Mouse (Mus musculus) neural tube, embryonic 10.5 days (tissue): ENCODE measurements around the gene Slc35e2.
A peak's percentile ranks its signal among the peaks of the same experiment; 100 is the strongest.
"Not testable (repeated sequence)": the region's sequence is repeated elsewhere in the genome, so short reads cannot be mapped to it uniquely, and the experiment has no call there.

Source experiments
- DNase-seq: peaks from one replicate; pipeline ENCODE4 v3.0.0-alpha.2; 2017; ENCODE audit warnings: low spot score; ENCODE audit errors: extremely low spot score

The Slc35e2 gene

DNA sequence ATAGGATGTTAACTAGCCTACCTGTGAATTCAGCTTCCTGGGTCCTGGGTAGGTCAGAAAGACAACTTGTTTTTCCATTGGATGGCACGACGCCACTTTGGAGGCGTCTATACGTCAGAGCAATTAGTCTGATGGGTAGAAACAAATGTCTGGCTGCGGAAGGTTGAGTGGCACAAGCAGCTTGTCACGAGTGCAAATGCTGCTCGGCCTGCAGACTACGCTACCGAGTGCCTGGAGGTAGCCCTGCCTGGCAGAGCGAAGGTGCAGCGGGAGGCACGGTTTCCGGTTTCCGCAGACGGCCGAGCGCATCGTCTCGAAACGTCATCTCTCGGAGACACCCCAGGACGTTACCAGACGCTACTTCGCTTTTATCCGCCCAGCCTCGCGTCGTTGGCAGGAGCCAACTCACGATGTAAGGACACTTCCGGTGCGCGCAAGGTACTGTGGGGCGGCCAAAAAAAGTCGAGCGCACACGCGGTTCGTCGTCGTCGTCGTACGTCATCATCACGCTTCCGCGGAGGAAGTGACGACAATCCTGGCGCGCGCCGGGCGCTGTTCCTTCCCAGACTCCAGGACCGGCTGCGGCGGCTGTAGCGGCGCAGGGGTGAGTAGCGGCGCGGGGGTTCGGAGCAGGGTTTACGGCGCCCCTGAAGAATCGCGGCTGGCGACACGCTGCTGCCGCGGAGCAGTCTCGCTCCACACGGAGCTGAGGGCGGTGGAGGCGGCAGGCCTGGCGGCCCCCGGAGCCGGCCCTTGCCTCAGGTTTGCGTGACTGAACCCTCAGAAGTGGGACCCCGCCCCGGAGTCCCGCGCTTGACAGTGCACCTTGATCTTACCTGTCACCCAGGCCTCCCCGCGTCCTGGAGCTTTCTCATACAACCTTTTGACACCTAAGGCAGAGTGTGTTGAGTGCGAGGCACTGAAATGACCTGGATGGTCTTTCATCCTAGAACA is 23.4 kb downstream of the Slc35e2 start, which contains the start of gene Cdk11b:
Cdk11b (plus strand) TSS at position 517 of the 954 bp plus-strand sequence.
- peak; percentile 96 for DNase-seq

DNA sequence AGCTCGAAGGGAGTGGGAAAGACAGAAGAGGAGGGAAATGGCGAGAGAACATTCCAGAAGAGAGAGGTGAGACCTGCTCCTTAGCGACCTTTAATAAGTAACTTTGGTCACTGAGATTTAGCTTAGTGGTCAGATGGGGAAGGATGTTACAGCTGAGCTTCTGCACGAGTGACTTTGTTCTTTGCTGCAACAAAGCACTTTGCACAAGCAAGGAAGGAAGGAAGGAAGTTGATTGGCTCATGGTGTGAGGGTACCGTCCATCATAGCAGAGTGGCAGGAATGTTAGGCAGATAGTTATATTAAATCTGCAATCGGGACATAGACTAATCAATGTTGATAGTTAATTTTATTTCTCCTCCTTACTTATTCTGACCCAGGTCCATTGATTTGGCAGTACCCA is 29.1 kb downstream of the Slc35e2 start:
- DNase-seq, result no peak

DNA sequence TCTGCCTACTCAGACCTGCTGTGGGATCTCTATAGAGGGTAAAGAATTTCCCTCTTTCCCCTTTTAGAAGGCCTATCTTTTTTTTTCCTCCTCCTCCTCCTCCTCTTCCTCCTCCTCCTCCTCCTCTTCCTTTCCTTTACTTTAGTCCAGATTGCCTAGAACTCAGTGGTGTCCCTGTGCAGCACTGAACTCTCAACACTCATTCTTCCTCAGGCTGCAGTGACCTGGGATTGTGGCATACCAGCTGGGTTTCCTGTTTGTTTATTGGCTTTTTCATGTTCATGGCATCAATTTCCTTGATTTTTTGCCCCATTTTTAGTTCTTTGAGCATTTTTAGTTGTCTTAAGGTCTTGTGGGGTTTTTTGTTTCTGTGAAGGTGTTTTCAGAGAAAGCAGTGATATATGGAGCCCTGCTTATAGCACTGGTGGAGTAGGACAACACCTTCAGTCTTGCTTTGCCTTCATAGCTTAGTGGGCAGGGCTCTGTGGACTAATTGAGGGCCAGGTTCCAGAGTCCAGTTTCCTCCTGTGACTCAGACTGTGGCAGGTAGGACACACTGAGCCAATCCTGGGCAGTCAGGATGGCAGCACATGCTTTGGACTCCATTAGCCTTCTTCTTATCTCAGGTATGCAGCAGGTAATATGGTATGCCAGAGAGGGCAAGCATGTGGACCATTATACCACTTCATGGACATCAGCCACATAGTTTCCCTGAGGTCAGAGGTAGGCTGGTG is 34.7 kb downstream of the Slc35e2 start:
- DNase-seq, result no peak

DNA sequence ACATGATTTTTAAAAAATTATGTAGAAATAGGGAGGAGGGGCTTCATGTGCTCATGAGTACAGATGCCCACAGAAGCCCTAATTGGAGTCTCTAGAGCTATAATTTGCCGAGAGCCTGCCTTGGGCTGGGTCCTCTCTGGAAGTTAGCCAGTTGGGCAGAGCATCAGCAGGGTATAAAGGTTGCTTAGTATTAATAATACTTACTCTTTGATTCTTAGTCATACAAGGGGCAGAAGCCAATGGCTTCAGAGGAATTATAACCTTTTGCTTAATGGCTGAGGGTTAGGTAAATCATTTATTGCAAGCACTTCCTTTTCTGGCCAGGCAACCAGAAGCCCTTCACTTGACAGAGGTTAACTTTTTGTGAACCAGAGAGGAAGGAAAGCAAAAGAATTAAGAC is 42.3 kb downstream of the Slc35e2 start:
- DNase-seq, result no peak

DNA sequence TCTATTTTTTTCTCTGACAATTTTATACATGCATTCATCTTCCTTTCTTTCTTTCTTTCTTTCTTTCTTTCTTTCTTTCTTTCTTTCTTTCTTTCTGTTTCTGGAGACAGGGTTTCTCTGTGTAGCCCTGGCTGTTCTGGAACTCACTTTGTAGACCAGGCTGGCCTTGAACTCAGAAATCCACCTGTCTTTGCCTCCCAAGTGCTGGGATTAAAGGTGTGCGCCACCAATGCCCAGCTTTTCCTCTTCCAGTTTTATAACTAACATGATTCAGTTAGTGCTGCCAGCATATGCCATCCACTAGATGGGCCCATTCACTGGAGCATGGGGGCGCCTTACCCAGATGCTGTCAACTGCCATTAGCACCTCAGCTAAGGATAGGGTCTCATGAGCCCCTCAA is 44.1 kb downstream of the Slc35e2 start, which contains the start of gene Gm10563:
Gm10563 (minus strand) TSS at position 101 of the 400 bp plus-strand sequence.
- not testable (repeated sequence) for DNase-seq

DNA sequence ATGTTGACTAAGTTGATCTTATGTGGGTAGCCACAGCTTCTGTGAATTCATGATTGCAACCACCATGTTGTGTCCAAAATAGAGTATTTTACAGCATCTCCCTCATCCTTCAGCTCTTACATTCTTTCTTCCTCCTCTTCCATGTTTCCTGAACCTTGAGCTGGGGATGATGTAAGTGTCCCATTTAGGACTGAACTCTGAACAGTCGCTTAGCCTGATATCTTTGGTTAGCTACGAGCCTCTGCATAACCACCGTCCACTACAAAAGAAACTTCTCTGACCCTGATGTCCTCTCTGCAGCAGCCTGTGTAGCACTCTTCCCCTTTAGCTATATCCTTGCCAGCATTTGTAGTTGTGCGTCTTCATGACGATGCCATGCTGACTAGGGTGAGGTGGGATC is 44.5 kb downstream of the Slc35e2 start:
- no peak for DNase-seq

DNA sequence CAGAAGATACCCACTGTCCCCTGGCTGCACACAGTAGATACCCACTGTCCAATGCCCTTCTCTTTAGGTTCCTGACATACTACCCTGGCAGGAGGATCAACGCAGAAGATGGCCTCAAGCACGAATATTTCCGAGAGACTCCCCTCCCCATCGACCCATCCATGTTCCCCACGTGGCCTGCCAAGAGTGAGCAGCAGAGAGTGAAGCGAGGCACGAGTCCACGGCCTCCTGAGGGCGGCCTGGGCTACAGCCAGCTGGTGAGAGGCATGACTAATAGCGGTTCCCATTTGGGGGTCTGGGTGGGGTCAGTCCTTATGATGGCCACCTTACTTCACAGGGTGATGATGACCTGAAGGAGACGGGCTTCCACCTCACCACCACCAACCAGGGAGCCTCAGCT is 48.1 kb downstream of the Slc35e2 start:
- no peak for DNase-seq

DNA sequence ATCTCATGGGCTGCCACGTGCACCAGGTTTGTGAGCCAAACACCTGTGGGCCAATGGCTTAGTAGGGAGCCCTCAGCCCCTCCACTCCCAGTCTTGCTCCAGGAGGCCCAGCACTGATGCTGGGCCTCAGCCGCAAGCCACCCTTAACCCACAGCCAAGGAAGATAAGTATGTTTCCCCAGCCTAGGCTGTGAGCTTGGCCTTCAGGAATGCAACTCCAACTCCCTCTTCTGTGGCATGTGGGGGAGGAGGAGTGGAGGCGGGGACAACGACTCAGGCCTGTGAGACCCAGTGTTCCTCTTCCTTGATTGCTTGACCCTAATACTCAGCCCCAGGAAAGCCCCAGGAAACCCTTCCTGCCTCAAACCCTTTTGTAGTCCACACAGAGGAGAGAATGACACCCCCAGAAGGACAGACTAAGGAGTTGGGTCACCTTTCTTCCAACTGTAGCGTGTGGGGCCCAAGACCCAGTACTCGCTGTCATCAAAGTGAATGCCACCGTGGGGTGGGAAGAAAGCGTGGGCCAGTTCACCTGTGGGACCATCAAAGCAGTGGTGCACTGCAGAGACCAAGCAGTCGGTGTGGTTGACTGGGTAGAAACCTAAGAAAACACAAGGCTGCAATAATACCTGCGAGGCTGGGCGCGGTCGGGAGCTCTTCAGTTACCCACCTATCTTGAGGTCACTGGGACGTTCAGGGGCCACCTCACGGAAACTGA is 50.5 kb downstream of the Slc35e2 start:
- no peak for DNase-seq

DNA sequence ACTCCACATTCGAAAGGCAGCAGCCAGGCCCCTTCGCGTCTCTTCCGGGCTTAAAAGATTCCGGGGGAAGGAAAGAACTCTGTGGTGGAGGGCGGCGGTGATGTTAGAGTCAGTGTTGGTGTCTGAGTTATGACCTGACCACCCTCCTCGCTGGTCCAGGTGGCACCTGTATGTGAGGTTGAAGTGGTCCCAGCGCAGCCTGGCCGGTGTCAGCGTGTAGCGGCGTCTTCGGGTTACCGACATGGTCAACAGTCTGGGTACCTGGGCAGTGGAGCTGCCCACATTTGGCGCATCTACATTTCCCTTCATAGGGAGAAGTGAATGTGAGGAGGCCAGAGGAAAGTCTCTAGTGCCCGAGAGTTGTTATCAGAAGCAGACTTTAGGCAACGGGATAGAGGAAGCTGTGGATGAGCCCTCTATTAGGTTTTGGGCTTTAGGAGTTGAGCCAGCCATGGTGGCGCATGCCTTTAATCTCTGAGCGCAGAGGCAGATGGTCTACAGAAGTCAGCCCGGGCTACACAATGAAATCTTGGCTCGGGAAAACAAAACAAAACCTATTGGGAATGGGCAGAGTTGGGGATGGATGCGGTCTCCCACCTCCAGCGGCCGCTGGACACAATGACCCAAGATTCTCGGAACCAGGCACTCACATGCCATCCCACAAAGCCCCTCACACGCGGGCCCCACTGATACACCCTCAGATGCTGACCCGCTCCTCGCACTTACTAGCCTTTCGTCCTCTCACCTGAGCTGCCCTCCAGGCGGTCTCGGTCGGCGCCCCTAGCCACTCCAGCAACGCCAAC is 51.3 kb downstream of the Slc35e2 start:
- DNase-seq, result peak; percentile 22

DNA sequence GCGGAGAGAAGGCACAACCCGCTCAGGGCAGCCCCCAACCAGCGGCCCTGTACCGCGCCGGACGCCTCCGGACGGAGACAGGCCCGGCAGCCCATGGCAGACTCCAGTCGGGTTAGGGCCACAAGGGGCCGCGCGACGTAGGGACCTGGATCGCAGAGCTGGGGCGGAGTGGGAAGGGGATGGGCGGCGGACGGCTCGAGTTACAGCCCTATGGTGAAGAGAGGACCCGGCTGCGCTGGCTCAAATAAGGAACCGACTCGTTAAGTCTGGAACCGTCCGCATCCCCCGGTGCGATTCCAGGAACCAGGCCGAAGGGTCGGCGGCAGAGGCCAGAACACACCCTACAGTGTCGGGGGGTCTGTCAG is 51.9 kb downstream of the Slc35e2 start, which contains the start of gene Mmp23:
Mmp23 (minus strand) TSS at position 299 of the 365 bp plus-strand sequence.
- peak; percentile 75 for DNase-seq

DNA sequence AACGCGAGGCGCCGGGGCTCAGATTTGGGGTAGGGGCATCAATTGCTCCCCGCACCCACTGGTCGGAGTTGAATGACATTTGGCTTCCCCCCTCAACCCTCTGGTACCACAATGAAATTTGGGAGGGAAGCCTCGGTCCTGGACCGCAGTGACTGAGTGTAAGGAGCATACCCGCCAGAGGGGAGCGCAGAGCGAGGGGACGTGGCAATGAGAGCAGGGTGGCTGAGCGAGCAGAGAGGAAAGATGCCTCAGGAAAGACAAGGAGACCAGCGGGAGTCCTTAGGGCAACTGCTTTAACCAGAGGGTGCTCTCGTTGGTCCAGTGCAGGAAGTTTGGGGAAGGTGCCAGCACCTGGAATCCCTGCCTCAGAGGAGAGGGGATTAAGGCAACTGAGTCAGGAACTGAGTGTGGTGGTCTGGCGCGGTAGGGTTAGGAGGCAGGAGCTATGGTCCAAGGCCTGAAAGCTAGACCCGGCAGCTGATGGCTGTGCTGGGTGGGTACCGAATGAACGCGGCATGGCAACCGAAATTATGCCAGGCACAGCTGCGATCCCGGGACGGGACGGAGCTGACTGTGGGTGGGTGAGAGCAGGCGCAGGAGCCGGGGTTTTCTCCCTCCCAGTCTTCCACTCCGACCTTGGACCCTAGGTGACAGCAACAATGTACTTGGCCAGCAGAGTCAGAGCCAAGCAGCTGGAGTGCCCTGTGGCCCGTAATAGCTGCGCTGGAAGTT is 52.4 kb downstream of the Slc35e2 start:
- no peak for DNase-seq

DNA sequence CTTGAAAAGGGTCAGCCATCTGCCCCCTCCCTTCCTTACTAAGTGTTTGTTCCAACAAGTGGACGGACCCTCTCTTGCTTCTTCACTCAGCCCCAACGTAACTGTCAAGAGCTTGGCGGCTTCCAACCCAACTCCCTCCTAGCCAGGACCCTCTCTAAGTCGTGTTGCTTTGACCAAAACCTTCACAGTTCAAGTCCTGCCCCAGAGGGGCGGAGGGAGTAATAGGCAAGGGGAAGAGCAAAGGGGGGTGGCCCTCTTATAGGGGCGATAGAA is 52.9 kb downstream of the Slc35e2 start:
- peak; percentile 63 for DNase-seq

DNA sequence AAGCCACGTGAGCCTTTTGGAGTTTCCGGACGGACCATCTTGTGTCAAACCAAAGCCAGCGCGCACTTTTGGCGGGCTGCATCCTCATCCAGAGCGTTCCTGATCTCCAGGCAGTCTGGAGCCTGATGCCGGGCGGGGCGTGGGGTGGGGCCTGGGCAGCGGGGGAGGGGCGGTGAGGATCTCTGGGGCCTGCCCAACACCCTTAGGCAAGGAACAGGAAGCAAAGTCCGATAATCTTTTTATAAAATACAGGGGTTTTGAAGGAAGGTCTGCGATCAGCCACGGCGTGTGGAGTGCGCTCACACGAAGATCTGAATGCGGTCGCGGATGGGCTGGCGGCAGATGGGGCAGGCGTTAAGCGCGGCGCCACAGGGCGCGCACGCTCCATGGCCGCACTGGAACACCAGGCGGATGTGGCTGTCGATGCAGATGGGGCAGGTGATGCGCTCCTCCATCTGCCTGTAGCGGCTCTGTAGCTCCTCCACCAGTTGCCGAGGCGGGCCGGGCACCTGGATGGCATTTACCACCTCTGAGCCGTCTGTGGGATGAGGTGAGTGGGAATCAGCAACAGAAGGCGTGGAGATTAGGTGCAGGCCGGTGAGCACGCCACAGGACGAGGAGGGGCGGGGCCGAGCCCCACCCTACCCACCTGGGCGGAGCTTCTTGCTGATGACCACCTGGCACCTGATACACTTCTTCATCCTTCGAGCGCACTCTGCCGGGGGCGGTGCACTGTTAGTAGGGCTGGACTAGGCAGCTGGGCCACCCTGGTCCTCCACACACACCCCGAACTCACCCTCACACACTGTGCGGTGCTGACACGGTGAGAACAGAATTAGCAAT is 53.5 kb downstream of the Slc35e2 start:
- peak; percentile 47 for DNase-seq

DNA sequence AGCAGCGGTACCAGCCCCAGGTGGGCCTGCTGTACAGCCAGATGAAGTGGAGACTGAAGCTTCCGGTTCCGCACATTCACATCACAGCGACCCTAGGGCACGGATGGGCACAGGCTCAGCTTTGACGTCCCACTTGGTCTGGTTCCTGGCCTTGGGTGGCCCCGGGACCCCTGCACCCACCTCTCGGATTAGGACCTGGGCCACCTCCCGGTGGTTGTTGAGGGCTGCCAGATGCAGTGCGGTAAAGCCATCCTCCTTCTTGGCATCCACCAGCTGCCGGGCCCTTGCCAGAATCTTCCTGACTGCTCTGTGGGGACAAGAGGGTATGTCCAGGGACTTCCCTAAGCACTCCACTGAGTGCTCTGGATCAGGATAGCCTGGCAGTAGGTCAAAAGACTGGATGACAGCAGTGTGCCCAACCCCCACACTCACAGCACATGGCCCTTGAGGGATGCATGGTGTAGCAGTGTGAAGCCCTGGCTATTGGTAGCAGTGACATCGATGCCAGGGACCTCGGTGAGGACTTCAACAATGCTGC is 55.1 kb downstream of the Slc35e2 start:
- no peak for DNase-seq

DNA sequence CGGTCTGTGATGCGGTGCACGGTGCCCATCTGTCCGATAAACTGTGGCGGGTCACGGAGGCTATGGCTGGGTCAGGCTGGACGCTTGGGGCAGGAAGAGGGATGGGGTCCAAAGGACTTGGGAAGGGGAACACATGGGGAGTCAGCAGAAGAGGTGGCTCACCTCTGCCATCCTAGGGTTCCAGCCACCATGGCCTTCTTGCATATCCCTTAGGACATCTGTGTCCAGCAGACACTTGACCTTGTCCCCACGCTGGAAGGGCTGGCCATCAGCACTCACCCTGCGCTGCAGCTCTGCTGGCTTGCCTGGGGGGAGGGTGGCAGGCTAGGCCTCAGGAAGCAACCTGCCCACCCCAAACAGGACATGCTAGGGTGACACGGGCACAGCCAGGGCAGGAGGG is 57.7 kb downstream of the Slc35e2 start:
- no peak for DNase-seq

DNA sequence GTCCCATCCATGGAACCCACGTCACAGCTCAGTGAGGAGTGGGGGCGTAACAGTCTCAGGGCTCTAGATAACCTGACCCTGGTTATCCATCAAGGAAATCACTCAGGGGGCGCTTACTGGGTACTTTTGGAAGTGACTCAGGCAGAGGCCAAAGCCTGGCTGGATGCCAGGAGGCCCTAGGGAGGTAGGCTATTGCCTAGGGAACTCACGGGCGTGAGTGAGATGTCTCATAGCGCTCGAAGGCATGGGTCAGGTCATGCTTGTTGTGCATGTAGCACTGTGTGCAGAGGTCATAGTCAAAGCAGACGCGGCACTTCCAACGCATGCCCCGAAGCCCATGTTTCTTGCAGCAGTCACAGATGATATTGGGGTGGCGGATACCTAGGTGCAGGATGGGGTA is 59.4 kb downstream of the Slc35e2 start:
- DNase-seq, result no peak

DNA sequence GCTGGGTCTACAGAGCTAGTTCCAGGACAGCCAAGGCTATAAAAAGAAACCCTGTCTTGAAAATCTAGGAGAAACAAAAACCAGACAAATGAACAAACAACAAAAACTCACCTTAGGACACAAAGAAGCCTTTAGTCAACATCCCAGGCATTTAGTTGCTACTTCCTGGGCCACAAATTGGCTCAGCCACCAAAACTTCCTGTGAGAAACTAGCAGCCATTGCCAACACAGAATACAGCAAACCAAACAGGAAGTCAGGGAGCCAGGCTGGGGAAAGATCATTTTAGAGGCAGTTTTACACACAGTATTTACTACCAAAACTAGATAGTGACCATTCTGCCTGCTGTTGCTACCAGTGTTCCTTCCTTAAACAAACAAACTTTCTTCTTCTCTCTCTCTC is 65.7 kb downstream of the Slc35e2 start:
- DNase-seq, result no peak

DNA sequence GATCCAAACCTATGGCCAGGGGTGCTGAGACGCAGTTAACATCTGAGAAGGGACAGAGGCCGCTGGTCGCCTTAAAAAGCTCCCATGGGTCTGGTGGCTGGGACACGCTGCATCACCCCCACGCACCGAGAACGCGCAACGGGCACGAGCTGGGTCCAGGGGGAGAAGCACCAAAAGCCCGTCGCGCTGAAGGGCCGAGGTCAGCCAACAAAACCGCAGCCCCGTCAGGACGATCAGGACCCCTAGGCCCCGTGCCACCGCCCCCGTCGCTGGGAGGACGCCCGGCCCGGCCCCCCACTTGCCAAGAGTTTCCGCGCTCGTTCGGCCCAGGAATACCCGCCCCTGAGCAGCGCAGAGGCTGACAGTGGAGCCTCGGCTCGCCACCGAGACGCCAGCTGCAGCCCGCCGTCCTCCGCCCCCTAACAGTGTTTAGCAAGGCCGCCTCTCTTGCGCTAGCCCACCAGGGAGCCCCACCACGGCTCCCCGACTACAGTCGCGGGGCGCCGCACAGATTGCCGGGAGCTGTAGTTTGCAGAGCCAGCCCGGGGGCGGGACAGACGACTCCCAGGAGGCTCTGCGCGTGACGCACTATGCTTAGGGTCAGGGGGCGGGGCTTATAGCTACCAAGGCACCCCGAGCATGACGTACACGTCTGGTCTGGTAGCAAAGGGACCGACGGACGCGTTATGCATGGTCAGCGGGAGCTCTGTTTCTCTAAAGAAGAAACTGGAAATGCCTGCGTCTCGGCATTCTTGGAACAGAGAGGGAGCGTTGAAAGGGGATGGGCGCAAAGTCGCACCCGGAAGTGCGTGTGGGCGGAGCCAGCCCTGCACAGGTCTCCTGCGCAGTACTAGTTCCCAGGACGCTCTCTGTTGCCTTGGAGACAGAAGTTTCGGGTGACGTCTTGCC is 67.7 kb downstream of the Slc35e2 start, which contains the start of gene Mib2:
Mib2 (minus strand) TSS at position 510 of the 909 bp plus-strand sequence.
- DNase-seq, result peak; percentile 97
